Comparison of ENCODE assay signal across 19 mouse cellular contexts in genomic region chr17:42336571-42336970, GRCm38 (mm10). TPM values are rescaled to one million over a fixed set of nuclear protein-coding genes. Genes with fewer than 3 reads are reported as not detected.
DNase-seq lines count a peak whose midpoint lies in the region; ATAC-seq lines count a peak whose summit lies in the region.
"Had no signal": no experiment of that assay in that cellular context is flagged by ENCODE, and none has a peak within 500 bp of the region (broad histone marks: within the 10 kb centered on the region; RNA-seq: fewer than 3 reads in every experiment).

No protein-coding gene starts in this region.

- ATAC-seq in cerebellum, adult (ENCODE audit: insufficient number of reproducible peaks, low FRiP score, low TSS enrichment) = peak; percentile 84
- ATAC-seq: CD4-positive, CD25-positive, alpha-beta regulatory T cell, adult 4 months; forebrain, embryonic 16.5 days; hindbrain, embryonic 16.5 days; inflammation-experienced regulatory T-cells, adult 6 months; intestine, postnatal 0 days had no signal

- DNase-seq in cerebellum, postnatal 10 days = no peak
- DNase-seq in layer of hippocampus, adult 18-20 months (ENCODE audit: low spot score in 2 of 2) = peak; percentile 13 to 66
- DNase-seq in layer of hippocampus, postnatal 36 days = no peak
- peak; percentile 44 for DNase-seq in cerebellum, adult 8-10 months
- peak; percentile 20 to 45 for DNase-seq in cerebellum, postnatal 36 days
- no peak for DNase-seq in liver
- no peak for DNase-seq in lung, postnatal 4 days
- DNase-seq: adrenal gland, postnatal 14 days; B cell, adult 2 months; gastrocnemius, adult 2 months; gastrocnemius, postnatal 36 days; heart, adult 11 months; heart, postnatal 4 days had no signal

RNA-seq across cellular contexts. Expression of gene Ptchd4, which starts 20.8 kb away (rescaled TPM):
- total RNA-seq in layer of hippocampus, adult 18-20 months (2021) = 10 to 100 TPM in 1 of 2 experiments, 1 to 10 TPM in 1; 8.6 to 11.9 TPM
- total RNA-seq in layer of hippocampus, postnatal 36 days (2021) = 10 to 100 TPM in 1 of 2 experiments, 1 to 10 TPM in 1; 9.0 to 14.7 TPM
- total RNA-seq: gastrocnemius, adult 2 months; heart, postnatal 4 days had no signal

Comparison
In these comparisons a context has a peak if more than half of its experiments do, and no peak if none do; other contexts are left out.
1. DNase-seq: peak in layer of hippocampus, adult 18-20 months (2 of 2), cerebellum, adult 8-10 months (single experiment) and cerebellum, postnatal 36 days (2 of 2); none in cerebellum, postnatal 10 days (0 of 2), layer of hippocampus, postnatal 36 days (0 of 2), liver (single experiment) and lung, postnatal 4 days (0 of 2).